Mouse (Mus musculus) liver (tissue): ENCODE measurements around the gene Fbf1.

Experiments used
- DNase-seq: peaks from one replicate; pipeline ENCODE4 v3.0.0-alpha.2; 2020; ENCODE audit warnings: mixed read lengths

Gene Fbf1

DNA sequence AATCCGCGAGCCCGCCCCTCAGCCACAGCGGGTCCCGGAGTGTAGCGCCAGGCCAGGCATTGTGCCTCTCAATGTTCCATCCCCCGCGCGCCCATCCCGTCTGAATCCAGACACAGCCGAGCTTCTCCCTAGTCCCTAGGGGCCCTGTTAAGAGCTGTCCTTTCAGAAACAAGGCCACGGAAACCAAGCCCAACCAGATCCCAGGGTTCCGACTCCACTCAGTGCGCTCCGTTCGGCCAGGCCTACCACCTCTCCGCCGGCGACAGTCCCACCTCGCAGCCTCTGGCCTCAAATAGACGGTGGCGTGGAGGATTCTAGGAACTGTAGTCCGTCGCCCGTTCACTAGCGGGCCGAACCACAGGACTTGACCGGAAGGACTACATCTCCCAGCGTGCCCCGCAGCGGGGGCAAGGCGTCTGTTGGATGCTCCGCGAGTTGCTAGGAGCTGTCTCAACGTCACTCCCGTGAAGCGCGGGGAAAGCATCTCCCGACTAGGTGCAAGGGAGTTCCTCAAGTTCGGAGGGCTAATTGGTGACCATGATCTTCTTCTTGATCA is at the start of gene Fbf1:
Gene Fbf1, minus strand, starts transcription at position 283 of the 556 bp plus-strand sequence.
- DNase-seq = peak; percentile 95

DNA sequence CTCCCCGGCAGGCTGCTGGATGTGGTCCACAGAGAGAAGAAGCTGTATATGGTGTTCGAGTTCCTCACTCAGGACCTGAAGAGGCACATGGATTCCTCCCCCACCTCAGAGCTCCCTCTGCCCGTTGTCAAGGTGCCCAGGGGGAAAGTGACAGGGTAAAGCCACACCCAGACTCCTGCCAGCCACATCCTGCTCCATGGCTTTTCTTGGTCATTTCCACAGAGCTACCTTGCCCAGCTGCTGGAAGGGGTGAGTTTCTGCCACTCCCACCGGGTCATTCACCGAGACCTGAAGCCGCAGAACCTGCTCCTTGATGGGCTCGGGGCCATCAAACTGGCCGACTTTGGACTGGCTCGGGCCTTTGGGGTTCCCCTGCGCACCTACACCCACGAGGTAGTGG is 48.6 kb upstream of the Fbf1 start:
- no peak for DNase-seq

- DNase-seq = no peak
These were observed 48.0 kb upstream of the Fbf1 start for GRCm38 (mm10) chr11:116215991-116216390.

DNA sequence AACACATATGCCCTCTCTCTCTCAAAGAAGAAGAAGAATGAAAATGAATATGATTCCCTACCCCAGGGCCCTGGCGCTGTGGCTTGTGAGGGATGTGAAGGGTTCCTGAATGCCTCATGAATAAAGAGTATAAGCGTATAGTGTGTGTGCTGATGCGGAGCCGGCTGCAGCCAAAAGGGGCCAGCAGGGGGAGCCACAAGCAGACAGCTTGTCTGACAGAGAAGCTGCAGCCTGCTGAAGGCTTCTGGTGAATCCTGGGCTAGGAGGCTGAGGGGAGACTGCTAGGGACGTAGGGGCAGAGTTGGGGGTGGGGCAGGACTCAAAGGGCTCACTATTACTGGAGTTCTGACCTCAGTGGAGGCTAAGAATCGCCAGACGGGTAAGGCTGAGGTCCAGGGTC is 47.2 kb upstream of the Fbf1 start:
- DNase-seq = peak; percentile 56

DNA sequence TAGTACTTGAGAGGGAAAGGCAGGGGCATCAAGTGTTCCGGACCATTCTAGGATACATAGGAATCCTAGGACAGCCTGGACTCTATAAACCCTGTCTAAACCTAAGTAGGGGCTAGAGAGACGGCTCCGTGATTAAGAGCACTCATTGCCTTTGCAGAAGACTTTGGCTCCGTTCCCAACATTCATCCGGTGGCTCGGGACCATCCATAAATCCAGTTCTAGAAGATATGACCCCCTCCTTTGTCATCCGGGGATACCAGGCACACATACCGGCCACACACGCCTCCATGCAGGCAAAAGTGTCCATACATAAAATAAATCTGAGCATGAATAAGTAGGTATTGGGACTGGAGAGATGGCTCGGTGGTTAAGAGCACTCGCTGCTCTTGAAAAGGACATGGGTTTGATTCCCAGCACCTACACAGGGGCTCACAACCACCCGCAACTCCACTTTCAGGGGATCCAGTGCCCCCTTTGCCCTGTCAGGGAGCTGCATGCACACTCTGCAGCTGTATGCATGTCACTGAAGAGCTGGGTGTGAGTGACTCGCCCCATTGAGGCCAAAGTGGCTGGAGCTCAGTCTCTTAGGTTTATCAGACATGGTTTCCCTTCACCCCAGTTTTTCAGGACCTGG is 46.0 kb upstream of the Fbf1 start:
- no peak for DNase-seq

- no peak for DNase-seq
These were observed 44.9 kb upstream of the Fbf1 start for GRCm38 (mm10) chr11:116212847-116213246.

GRCm38 (mm10) chr11:116210696-116211095 is 42.7 kb upstream of the Fbf1 start:
- DNase-seq = no peak

DNA sequence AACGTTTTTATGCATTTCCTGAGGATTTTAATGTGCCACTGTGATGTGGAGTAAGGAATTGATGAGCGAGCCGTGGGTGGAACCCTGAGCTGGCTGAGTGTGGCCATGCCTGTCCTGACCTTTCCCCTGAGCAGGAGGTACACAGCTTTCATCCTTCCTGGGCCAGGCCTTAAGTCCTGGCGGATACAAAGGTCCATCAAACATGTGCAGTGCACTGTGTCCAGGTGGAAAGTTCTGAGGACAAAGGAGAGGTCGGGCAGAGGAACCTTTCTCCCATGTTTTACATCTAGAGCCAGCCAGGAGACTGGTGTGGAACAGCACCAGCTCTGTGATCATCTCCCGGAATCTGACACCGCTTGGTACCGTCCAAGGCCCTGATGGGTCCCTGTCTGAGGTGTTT is 41.3 kb upstream of the Fbf1 start:
- DNase-seq = no peak

DNA sequence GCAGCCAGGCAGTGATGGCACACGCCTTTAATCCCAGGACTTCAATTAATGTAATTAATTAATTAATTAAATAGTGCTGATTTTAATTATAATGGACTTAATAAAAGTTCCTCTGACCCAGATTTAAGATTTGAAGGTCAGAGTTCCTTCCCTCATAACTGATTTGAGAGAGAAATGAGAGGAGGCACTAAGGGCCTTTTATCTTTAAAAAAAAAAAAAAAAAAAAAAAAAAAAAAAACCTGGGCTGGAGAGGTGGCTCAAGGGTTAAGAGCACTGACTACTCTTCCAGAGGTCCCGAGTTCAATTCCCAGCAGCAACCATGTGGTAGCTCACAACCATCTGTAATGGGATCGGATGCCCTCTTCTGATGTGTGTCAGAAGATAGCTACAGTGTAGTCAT is 40.7 kb upstream of the Fbf1 start:
- DNase-seq = no peak

GRCm38 (mm10) chr11:116206678-116207077 is 38.7 kb upstream of the Fbf1 start:
- DNase-seq = no peak

- no peak for DNase-seq
These were observed 35.2 kb upstream of the Fbf1 start for GRCm38 (mm10) chr11:116203150-116203549.

GRCm38 (mm10) chr11:116201151-116201550 is 33.2 kb upstream of the Fbf1 start:
- DNase-seq = no peak

DNA sequence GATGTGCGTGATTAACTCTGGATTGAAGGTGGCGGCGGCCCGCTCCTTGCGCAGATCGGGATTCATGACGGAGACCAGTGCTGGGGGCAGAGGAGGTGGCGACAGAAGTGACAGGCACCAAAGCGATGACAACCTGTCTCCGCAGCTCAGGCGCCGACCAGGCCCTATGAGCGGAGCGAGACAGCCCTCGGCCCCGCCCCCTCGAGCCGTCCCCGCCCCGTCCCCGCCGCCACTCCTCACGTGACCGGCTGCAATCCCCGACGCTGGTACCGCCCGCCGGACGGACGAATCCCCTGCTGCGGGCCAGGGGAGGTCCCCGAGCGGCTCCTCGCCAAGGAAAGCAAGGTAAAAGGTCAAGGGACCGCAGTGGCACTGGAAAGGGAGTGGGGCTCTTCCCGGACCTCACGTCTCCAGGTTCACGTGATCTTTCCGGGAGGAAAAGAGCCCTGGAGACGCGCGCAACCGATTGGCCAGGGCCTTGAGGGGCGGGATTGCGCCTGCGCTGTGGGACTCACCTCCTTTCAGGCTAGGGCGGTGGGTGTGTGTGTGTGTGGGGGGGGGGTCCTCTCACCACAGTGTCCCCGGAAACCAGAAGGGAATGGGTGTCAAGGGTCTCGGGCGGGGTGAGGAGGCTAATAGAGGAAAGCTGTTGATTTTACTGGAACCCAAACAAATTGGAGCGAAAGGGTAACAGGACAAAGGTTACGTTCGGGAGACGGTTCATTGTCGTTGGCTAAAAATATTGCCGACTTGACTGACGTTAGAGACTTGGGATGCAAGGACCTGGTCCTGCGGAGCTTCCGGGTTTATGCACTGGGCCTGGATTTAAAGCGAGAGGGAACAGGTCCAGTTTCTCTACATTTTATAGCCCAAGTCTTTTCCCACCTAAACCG is 30.9 kb upstream of the Fbf1 start, which contains the start of the genes Ten1 and Acox1:
Gene Ten1, plus strand, starts transcription at position 217 of the 893 bp plus-strand sequence.
Gene Acox1, minus strand, starts transcription at position 407 of the 893 bp plus-strand sequence.
- DNase-seq = peak; percentile 96

DNA sequence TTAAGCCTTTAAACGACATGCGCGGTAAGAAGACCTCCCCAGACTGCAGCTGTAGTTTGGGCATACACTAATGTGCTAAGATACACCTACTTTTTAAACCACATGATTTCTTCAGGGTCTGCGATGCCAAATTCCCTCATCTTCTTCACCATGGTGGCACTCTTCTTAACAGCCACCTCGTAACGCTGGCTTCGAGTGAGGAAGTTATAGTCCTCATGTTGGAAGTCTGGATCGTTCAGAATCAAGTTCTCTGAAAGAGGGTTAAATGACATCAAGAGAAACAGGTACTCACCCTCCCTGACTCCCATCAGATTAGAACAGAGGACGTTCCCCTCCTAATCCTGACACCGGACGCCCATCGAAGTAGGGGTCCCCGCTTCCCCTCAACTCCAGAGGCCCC is 30.2 kb upstream of the Fbf1 start:
- no peak for DNase-seq

DNA sequence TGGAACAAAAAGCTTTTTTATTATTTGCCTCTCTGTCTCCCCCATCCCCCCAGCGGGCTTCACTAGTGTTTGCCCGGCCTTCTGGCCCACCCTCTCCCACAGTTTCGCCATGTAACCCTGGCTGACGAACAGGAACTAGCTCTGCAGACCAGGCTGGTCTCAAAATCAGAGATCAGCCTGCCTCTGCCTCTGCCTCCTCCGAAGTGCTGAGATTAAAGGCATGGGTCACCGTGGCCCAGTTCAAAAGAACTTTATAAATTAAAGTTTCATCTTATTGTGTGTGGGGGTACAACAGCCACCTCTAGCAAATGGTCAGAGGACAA is 29.6 kb upstream of the Fbf1 start:
- no peak for DNase-seq

GRCm38 (mm10) chr11:116196866-116197583 is 29.1 kb upstream of the Fbf1 start:
- no peak for DNase-seq

DNA sequence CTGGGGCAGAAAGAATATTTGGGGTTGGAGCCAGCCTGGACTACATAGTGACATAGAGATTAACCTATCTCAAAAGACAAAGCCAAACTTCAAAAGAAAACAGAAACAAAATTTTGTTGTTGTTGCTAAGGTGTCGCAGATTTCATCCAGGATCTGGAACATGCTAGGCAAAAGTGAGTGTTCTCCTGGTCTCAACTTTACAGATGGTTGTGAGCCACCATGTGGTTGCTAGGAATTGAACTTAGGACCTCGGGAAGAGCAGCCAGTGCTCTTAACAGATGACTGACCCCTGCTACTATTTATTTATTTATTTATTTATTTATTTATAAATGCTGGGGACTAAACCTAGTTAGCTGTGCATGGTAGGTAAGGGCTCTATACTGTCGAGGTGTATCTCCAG is 28.4 kb upstream of the Fbf1 start:
- DNase-seq = no peak

- no peak for DNase-seq
These were observed 27.3 kb upstream of the Fbf1 start for GRCm38 (mm10) chr11:116195252-116195651.

- DNase-seq = no peak
These were observed 26.7 kb upstream of the Fbf1 start for GRCm38 (mm10) chr11:116194619-116195018.

DNA sequence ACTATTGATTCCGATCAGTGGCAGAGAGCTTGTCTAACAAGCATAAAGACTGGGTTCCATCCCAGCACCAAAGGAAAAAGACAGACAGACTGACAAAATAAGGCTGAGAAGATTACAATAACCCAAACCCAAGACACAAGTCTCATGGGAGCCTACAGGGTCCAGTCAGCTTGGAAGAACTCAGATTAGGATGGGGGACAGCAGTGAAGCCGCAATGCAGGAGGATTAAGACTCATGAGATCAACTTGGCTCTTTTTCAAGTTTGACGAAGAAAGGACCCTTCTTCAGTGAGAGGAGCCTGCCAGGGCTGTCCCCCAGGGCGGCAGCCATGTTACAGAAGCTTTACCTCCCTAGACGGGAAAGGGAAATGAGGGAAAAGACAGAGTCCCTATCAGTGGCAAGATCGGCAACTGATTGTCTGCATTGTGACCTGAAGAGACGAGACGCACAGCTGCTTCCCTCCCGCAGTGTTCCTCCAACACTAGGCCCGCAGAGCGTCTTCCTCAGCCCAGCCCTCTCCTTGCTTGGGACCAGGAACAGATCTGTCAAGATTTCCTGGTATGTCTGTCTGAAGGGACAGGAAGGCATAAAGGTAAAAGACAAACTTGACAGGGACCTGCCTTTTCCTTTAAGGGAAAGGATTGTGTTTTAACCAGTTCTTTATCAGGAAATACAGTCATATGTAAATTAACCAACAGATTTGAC is 19.4 kb upstream of the Fbf1 start:
- DNase-seq = no peak

- DNase-seq = no peak
These were observed 18.4 kb upstream of the Fbf1 start for GRCm38 (mm10) chr11:116186360-116186759.

- no peak for DNase-seq
These were observed 17.9 kb upstream of the Fbf1 start for GRCm38 (mm10) chr11:116185836-116186235.
